Mouse (Mus musculus): ENCODE data around the gene Col19a1.

Gene Col19a1

GRCm38 (mm10) chr1:24310193-24310592 is 277.1 kb downstream of the Col19a1 start:
- DNase-seq (ENCODE audit: low spot score), result no peak

DNA sequence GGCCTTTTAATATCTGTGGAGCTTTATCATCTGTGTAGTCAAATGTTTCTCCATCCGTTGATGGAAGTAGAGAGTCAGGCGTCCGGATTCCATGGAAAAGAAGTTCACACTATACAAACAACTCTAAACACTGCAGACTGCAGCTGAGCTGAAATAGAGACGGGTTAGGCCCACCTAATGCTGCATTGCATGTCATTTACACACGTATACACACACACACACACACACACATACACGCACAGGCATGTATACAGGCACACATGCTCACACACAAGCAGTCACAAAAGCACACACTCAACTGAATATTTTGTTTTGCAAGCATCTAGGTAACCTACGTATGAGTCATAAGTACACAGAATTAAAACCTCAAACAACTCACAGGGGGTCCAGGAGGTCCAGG is 284.2 kb downstream of the Col19a1 start:
- no peak for DNase-seq (ENCODE audit: low spot score)

GRCm38 (mm10) chr1:24302674-24303073 is 284.6 kb downstream of the Col19a1 start:
- no peak for DNase-seq (ENCODE audit: low spot score)

GRCm38 (mm10) chr1:24300700-24301099 is 286.6 kb downstream of the Col19a1 start:
- no peak for DNase-seq (ENCODE audit: low spot score)

- no peak for DNase-seq (ENCODE audit: low spot score)
Observed at GRCm38 (mm10) chr1:24294979-24295942, 292.0 kb downstream of the Col19a1 start.

- no peak for DNase-seq (ENCODE audit: low spot score)
Observed at GRCm38 (mm10) chr1:24292515-24292914, 294.8 kb downstream of the Col19a1 start.

DNA sequence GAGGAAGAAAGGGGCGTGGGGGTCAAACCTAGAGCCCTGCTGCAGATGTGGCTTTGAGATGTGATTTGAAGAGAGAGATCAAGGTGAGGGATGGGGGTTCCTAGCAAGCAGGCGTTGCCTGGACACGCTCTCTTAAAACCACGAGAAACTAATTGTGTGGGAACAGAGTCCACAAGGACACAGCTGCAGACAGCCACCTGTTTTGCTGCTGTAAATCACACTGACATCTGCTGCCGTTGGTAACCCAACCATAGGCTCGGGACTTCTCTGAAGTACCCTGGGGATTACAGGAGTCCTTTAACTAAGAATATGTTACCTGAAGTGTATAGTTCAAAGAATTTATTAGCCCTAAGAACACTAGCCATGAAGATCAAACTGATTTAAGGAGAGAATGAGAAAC is 300.9 kb downstream of the Col19a1 start:
- no peak for DNase-seq (ENCODE audit: low spot score)

DNA sequence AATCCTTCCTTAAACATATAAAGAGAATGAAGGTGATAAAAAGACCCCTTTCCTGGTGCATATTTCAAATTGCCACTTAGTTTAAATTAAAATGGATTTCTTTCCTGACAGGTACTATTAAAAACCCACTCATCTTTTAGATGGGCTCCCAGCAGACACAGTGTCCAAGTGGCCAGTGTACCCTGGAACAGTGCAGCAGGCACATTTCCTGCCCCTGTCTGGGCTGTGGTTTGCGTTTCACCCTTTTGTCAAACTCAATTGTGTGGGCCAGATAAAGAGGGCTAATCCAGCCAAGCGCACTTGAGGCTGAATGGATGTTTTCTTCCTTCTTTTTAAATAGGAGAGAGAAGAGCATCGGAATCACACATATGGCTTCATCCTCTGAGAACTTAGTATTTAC is 320.2 kb downstream of the Col19a1 start:
- DNase-seq (ENCODE audit: low spot score), result no peak

DNA sequence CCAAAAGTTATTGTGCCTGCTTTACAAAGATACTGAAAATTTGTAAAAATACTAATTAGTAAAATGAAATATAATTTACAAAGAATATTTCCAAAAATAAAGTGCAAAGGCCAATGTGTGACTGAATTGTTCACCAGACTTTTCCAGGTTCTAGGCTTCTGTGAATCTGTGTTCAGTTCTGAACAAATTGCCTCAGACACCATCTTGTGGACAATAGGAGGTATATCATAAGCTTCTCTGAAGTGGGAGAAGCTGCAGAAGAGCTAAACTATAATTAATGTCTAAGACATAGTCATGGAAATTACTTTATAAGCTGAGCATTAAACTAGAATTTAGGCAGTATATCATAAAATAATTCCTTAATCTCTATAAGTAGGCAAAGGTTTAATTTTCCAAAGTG is 326.1 kb downstream of the Col19a1 start:
- no peak for DNase-seq (ENCODE audit: low spot score)

GRCm38 (mm10) chr1:24259419-24259818 is 327.9 kb downstream of the Col19a1 start:
- no peak for DNase-seq (ENCODE audit: low spot score)

DNA sequence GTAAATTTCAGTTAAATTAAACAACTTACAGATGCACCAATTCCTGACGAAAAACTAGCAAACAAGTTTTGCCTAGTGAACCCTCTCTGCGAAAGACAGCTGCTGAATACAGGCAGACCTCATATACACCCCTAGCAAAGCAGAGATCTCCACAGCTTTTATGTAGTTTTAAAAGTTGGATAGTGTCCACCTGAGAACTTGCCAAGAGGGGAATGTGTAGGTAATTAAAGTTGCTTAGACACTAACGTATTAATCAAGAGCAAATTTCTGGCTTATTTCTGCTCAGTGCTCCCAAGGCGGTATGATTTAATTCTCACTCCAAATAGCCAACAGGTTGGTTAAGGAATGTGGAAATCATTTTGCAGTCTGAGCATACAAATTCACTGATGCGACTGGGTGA is 329.3 kb downstream of the Col19a1 start:
- DNase-seq (ENCODE audit: low spot score), result no peak

GRCm38 (mm10) chr1:24249105-24249664 is 338.1 kb downstream of the Col19a1 start:
- DNase-seq (ENCODE audit: low spot score), result no peak

DNA sequence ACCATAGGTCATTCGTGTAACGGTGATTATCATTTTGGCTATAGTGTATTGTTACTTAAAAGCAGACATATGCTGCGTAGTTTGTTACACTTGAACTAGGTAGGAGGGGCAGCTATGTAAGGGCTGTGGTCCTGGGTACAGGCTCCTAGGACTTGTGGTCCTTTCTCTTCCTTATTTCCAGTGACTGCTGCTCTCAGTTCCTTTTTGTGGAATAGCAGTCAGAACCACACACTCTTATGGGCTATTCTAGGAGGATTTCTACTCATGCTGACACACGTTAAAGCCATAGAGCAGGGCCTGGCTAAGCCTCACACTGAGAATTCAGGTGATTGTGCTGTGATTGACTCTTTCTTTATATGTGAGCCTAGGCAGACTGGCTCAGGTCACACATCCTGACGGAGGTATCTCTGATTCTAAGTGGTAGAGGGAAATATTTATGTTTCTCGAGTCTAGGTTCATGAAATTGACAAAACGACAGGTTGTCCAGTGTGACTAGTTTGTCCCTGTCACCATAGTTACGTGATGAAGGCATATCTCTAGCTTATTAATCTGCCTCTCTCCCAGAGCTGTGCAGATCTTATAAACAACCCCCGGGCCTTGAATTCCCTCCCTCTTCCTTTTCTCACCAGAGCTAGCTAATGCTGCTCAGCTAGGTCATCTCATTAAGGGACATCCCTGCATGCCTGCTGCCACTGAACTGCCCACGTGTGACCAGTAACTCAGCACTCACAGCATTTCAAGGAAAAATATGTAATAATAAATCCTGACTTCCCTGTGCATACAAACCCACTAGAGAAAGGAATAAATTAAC is 338.8 kb downstream of the Col19a1 start:
- no peak for DNase-seq (ENCODE audit: low spot score)

GRCm38 (mm10) chr1:24245700-24246375 is 341.4 kb downstream of the Col19a1 start:
- no peak for DNase-seq (ENCODE audit: low spot score)

- no peak for DNase-seq (ENCODE audit: low spot score)
Observed at GRCm38 (mm10) chr1:24244931-24245330, 342.3 kb downstream of the Col19a1 start.

- no peak for DNase-seq (ENCODE audit: low spot score)
Observed at GRCm38 (mm10) chr1:24240039-24240691, 347.1 kb downstream of the Col19a1 start.

DNA sequence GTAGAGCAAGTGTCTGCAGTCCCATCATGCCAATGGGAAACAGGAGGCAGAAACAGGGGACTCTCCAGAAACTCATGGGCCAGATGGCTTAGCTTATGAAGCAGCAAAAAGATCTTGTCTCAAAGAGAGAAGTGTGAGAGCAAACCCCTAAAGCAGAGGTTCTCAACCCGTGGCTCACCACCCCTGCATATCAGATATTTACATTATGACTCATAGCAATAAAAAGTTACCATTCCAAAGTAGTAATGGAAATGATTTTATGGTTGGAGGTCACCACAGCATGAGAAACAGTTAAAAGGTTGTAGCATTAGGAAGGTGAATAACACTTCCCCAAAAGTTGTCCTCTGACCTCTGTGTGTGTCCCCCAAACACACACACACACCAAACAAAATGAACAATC is 350.9 kb downstream of the Col19a1 start:
- DNase-seq (ENCODE audit: low spot score), result no peak

DNA sequence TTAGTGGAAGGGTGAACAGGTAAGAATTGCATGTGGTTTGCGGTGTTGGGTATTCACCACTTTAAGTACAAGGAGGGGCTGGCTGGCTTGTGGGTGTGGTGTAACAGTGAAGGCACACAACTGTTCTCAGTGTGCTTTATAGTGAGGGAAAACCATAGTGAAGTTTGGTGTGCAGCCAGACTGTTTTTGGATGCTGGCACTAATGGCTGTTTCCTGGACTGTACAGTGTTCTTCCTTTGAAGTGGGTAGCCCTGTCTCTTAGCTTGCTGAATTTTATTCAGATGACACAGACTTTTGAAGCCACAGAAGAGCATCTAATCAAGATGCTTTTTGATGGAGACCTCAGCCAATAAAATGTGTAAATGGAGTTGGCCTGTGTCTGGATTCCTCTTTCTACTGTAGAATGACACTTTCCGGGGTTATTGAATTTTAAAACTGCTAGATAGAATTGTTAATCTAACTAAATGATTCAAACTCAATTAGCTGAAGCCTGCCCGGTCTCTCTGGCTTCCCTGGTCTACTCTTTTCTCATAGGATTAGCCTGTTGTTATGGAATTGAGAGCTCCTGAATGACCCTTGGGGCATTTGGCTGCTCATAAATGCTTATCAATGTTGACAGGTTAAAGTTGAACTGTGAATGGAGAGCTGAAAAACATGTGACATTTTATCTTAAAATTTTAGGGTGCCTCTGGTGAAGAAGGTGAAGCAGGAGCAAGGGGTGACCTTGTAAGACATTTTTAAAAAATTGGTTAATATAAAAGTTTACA is 355.6 kb downstream of the Col19a1 start:
- DNase-seq (ENCODE audit: low spot score), result no peak

- DNase-seq (ENCODE audit: low spot score), result no peak
Observed at GRCm38 (mm10) chr1:24230428-24230827, 356.8 kb downstream of the Col19a1 start.

DNA sequence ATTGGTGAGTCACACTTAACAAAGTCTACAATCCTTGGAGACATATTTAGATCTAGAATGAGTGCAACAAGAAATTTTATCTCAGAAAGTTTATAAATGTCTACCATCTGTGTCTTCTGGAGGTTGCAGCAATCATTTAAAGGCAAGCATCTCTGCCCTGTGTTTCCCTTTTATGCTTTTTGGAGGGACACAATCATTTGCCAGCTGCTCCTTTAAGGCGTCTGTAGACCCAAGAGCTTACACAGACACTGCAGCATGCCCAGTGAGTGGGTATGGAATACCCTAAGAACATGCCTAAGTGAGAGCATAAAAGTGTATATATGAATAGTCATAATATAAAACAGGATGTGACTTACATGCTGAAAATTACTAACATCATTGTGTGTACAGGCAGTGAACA is 357.7 kb downstream of the Col19a1 start:
- DNase-seq (ENCODE audit: low spot score), result no peak

Measured in urinary bladder, postnatal 10 days (tissue).